Mouse (Mus musculus): Measurements from ENCODE around the gene Plk1. TPM values are rescaled to one million over a fixed set of nuclear protein-coding genes. Genes with fewer than 3 reads are reported as not detected.
A peak's percentile ranks its signal among the peaks of the same experiment; 100 is the strongest.

Gene Plk1
- total and polyA plus RNA-seq, 3 experiments = 0.50 to 0.68 (median 0.59) TPM

DNA sequence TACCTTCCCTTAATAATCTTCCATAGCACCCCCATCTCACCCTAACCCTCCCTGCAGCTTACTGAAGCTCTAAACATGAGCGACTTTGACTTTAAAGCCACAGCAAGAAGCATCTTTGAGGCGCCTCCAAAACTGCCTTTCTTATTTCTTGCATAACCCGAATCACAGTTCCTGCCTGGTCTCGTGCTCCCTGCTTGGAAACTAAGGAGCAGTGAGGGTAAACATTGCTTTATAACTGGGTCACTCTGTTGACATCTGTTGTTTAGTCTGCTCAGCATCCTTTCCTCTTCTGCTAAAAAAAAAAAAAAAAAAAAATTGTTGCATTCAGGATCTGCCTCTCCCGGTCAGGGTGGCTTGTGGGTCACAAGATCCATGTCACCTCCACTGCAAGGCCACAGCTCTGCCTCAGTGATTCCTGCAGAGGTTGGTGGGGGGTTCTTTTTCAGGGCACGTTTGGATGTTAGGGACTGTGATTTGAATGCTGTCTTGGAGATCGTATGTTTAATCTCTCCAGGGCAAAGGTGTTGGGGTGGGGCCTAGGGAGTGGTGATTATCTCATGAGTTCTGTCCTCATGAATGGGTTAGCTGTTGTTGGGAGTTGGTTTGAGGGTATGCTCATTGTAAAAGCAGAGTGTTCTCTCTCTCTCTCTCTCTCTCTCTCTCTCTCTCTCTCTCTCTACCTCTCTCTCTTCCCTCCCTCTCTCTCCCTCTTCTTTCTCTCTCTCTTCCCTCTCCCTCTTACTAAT lies 49.2 kb downstream of the Plk1 start:
- H3K27me3 ChIP-seq (ENCODE audit: control insufficient read depth, insufficient read depth, low read length) = no peaks in the 10 kb centered on the region
- WGBS = 40% methylated on average over 7 of the region's 7 CpGs
- H3K4me1 ChIP-seq (ENCODE audit: control insufficient read depth, insufficient read depth, low read length) = no peaks in the 10 kb centered on the region
- DNase-seq = peak in 1 of 2 experiments; percentile 32
- no peak overlapping the region for H3K9ac ChIP-seq (ENCODE audit: low read depth, low read length)
- H3K4me3 ChIP-seq = no peak overlapping the region
- no peaks in the 10 kb centered on the region for H3K79me2 ChIP-seq (replicated peaks; ENCODE audit: control insufficient read depth, insufficient read depth, low read length)
- intact Hi-C loops (cut with DNase I) = no loop called here
- no peaks in the 10 kb centered on the region for H3K36me3 ChIP-seq (ENCODE audit: control insufficient read depth, insufficient read depth, low read length)
- H3K27ac ChIP-seq = no peak overlapping the region
- TF ChIP-seq EP300 (IDR thresholded peaks at IDR 0.05; ENCODE audit: insufficient read depth, low read depth, low read length) = no peak
- no peak for TF ChIP-seq CTCF (IDR thresholded peaks at IDR 0.05)
- TF ChIP-seq POLR2A (IDR thresholded peaks at IDR 0.05; ENCODE audit: insufficient read depth, low read depth, low read length) = no peak

- Histone ChIP-seq H3K27me3 (ENCODE audit: control insufficient read depth, insufficient read depth, low read length) (peaks cover 2% of the 10 kb centered on the region; the same call in 1 of the 2 replicates), H3K4me3 (peak within 1 kb of the TSS; percentile 28; the same call in 1 of the 2 replicates), H3K27ac (no peak within 1 kb of the TSS), H3K36me3 (ENCODE audit: control insufficient read depth, insufficient read depth, low read length) (no peaks in the 10 kb centered on the region), H3K79me2 (replicated peaks; ENCODE audit: control insufficient read depth, insufficient read depth, low read length) (no peaks in the 10 kb centered on the region), H3K9ac (ENCODE audit: low read depth, low read length) (no peak within 1 kb of the TSS), H3K4me1 (ENCODE audit: control insufficient read depth, insufficient read depth, low read length) (no peaks in the 10 kb centered on the region)
- intact Hi-C loops (cut with DNase I) = no loop called here
- WGBS = 12% methylated on average over 20 of the region's 20 CpGs
- DNase-seq = peak; percentile 61 to 62
- no peak for TF ChIP-seq POLR2A (IDR thresholded peaks at IDR 0.05; ENCODE audit: insufficient read depth, low read depth, low read length)
- no peak for TF ChIP-seq EP300 (IDR thresholded peaks at IDR 0.05; ENCODE audit: insufficient read depth, low read depth, low read length)
- TF ChIP-seq CTCF (IDR thresholded peaks at IDR 0.05) = no peak
These were observed 60.1 kb downstream of the Plk1 start, which contains the start of gene Chp2 for GRCm38 (mm10) chr7:122219315-122219801. TSS of gene Chp2 (plus strand) at chr7:122219496.

Other genes with a start within 250 kb of the Plk1 start
- gene Cog7, start 177.7 kb upstream of the Plk1 start, total RNA-seq (2021) = 10 to 100 TPM; 17.0 to 19.5 TPM
- 16.7 and 20.0 TPM in 2 replicates for gene Cog7, start 177.7 kb upstream of the Plk1 start, polyA plus RNA-seq (2012; rRNA removed)
- gene Gga2, start 138.2 kb upstream of the Plk1 start, total RNA-seq (2021) = 10 to 100 TPM; 25.3 to 28.5 TPM
- gene Gga2, start 138.2 kb upstream of the Plk1 start, polyA plus RNA-seq (2012; rRNA removed) = 25.7 and 30.1 TPM in 2 replicates
- 10 to 100 TPM; 30.4 to 37.2 TPM for gene Ubfd1, start 92.3 kb upstream of the Plk1 start, total RNA-seq (2021)
- gene Ubfd1, start 92.3 kb upstream of the Plk1 start, polyA plus RNA-seq (2012; rRNA removed) = 17.8 and 27.6 TPM in 2 replicates
- gene Ears2, start 92.2 kb upstream of the Plk1 start, total RNA-seq (2021) = 10 to 100 TPM; 11.8 to 12.9 TPM
- gene Ears2, start 92.2 kb upstream of the Plk1 start, polyA plus RNA-seq (2012; rRNA removed) = 10.6 and 11.8 TPM in 2 replicates
- 1,000 to 10,000 TPM; 1,546 to 1,742 TPM for gene Ndufab1, start 57.6 kb upstream of the Plk1 start, total RNA-seq (2021)
- 502 and 847 TPM in 2 replicates for gene Ndufab1, start 57.6 kb upstream of the Plk1 start, polyA plus RNA-seq (2012; rRNA removed)
- gene Palb2, start 26.5 kb upstream of the Plk1 start, total RNA-seq (2021) = under 1 TPM; 0.55 to 0.63 TPM
- 0.74 and 0.94 TPM in 2 replicates for gene Palb2, start 26.5 kb upstream of the Plk1 start, polyA plus RNA-seq (2012; rRNA removed)
- 10 to 100 TPM; 25.3 to 26.1 TPM for gene Dctn5, start 26.4 kb upstream of the Plk1 start, total RNA-seq (2021)
- 40.5 and 55.8 TPM in 2 replicates for gene Dctn5, start 26.4 kb upstream of the Plk1 start, polyA plus RNA-seq (2012; rRNA removed)
- gene Ern2, start 26.8 kb downstream of the Plk1 start, total RNA-seq (2021) = not detected
- 0.53 TPM in 1 of 2 replicates, not detected in the other for gene Ern2, start 26.8 kb downstream of the Plk1 start, polyA plus RNA-seq (2012; rRNA removed)
- gene Chp2, start 60.1 kb downstream of the Plk1 start, total RNA-seq (2021) = 1 to 10 TPM; 2.9 to 3.7 TPM
- 2.5 and 3.7 TPM in 2 replicates for gene Chp2, start 60.1 kb downstream of the Plk1 start, polyA plus RNA-seq (2012; rRNA removed)
- 1 to 10 TPM; 3.8 to 4.5 TPM for gene Prkcb, start 129.3 kb downstream of the Plk1 start, total RNA-seq (2021)
- 3.6 and 4.5 TPM in 2 replicates for gene Prkcb, start 129.3 kb downstream of the Plk1 start, polyA plus RNA-seq (2012; rRNA removed)

Measured in heart, adult 2 months (tissue).